Mouse (Mus musculus) CH12.LX (cell line): ENCODE measurements around the gene Scpep1. TPM values are rescaled to one million over a fixed set of nuclear protein-coding genes. Genes with fewer than 3 reads are reported as not detected.

Source experiments
- DNase-seq: peaks from one replicate; pipeline ENCODE4 v3.0.0-alpha.2; 2013; ENCODE audit errors: extremely low read depth
- H3K27ac ChIP-seq: 2 replicates; pipeline ENCODE4 v1.5.1; 2012; ENCODE audit warnings: low read depth, mild to moderate bottlenecking, control low read depth, moderate library complexity; ENCODE audit not compliant: insufficient read depth
- H3K27me3 ChIP-seq: replicated peaks from 2 replicates; pipeline ENCODE3; 2012; ENCODE audit warnings: inconsistent platforms
- H3K36me3 ChIP-seq, 2 experiments: replicated peaks in 1 of 2; 2 replicates each; pipeline versions ENCODE3 to v1.6.1; 2012; ENCODE audit warnings: inconsistent platforms in 1 of 2, low read length in 1 of 2, mild to moderate bottlenecking in 1 of 2, mixed read lengths in 1 of 2, moderate library complexity in 1 of 2; ENCODE audit not compliant: control insufficient read depth in 1 of 2, insufficient read depth in 1 of 2
- H3K4me1 ChIP-seq, 2 experiments: 2 replicates each; pipeline ENCODE4 v1.6.1; 2012; ENCODE audit warnings: inconsistent platforms in 1 of 2, moderate library complexity in 1 of 2; ENCODE audit not compliant: insufficient read depth in 2 of 2, control insufficient read depth in 1 of 2
- H3K4me2 ChIP-seq: 2 replicates; pipeline ENCODE4 v1.6.1; 2012; ENCODE audit warnings: low read depth, mild to moderate bottlenecking, control low read depth; ENCODE audit not compliant: poor library complexity, insufficient read depth, severe bottlenecking
- H3K4me3 ChIP-seq, 3 experiments: fragments of 150-350 bp in 1 of 3; sonication (generic) in 1 of 3; replicated peaks in 1 of 3; 2 replicates each; pipeline versions ENCODE3 to v1.5.1; 2011 to 2012; ENCODE audit warnings: low read depth in 2 of 3, low read length in 2 of 3, mild to moderate bottlenecking in 2 of 3, moderate library complexity in 2 of 3, control low read depth in 1 of 3, improper control_type of control experiment in 1 of 3, inconsistent platforms in 1 of 3, mixed read lengths in 1 of 3; ENCODE audit not compliant: poor library complexity in 1 of 3
- H3K79me2 ChIP-seq: replicated peaks from 2 replicates; pipeline ENCODE4 v1.6.1; 2012; ENCODE audit warnings: mild to moderate bottlenecking, moderate library complexity; ENCODE audit not compliant: control insufficient read depth, poor library complexity, insufficient read depth, severe bottlenecking; ENCODE audit errors: extremely low read depth
- H3K9ac ChIP-seq: 2 replicates; pipeline ENCODE4 v1.6.1; 2012; ENCODE audit warnings: low read depth, mild to moderate bottlenecking, control low read depth, moderate library complexity; ENCODE audit not compliant: insufficient read depth
- H3K9me3 ChIP-seq: replicated peaks from 2 replicates; pipeline ENCODE3; 2012; ENCODE audit warnings: low read length, inconsistent platforms, mixed read lengths
- CHD1 ChIP-seq: IDR thresholded peaks from 2 replicates; pipeline ENCODE4 v1.6.1; 2012; ENCODE audit warnings: low read depth, low read length, improper control_type of control experiment, inconsistent platforms
- CTCF ChIP-seq, 2 experiments: IDR thresholded peaks in 1 of 2; conservative IDR thresholded peaks in 1 of 2; 2 replicates each; pipeline ENCODE4 v1.5.1; 2011 to 2012; ENCODE audit warnings: low read depth in 2 of 2, low read length in 2 of 2, improper control_type of control experiment in 1 of 2, inconsistent platforms in 1 of 2, mild to moderate bottlenecking in 1 of 2, moderate library complexity in 1 of 2
- E2F4 ChIP-seq: IDR thresholded peaks from 2 replicates; pipeline ENCODE4 v1.6.1; 2011; ENCODE audit warnings: low read depth, low read length, improper control_type of control experiment; ENCODE audit not compliant: insufficient replicate concordance
- ELF1 ChIP-seq: IDR thresholded peaks from 2 replicates; pipeline ENCODE4 v1.6.1; 2014; ENCODE audit warnings: low read depth, mild to moderate bottlenecking, inconsistent platforms, low read length, improper control_type of control experiment
- EP300 ChIP-seq: IDR thresholded peaks from 2 replicates; pipeline ENCODE4 v1.6.1; 2011; ENCODE audit warnings: low read length, improper control_type of control experiment
- HCFC1 ChIP-seq: IDR thresholded peaks from 2 replicates; pipeline ENCODE4 v1.6.1; 2012; ENCODE audit warnings: low read depth, mild to moderate bottlenecking, inconsistent platforms, low read length, improper control_type of control experiment
- JUN ChIP-seq: IDR thresholded peaks from 2 replicates; pipeline ENCODE4 v1.6.1; 2011; ENCODE audit warnings: low read depth, mild to moderate bottlenecking, low read length, improper control_type of control experiment, moderate library complexity; ENCODE audit not compliant: insufficient read depth
- JUND ChIP-seq: conservative IDR thresholded peaks from 2 replicates; pipeline ENCODE4 v1.6.1; 2011; ENCODE audit warnings: low read depth, low read length, improper control_type of control experiment
- KAT2A ChIP-seq: IDR thresholded peaks from 2 replicates; pipeline ENCODE4 v1.6.1; 2012; ENCODE audit warnings: low read length, improper control_type of control experiment, inconsistent platforms; ENCODE audit not compliant: insufficient replicate concordance
- MAX ChIP-seq: IDR thresholded peaks from 2 replicates; pipeline ENCODE4 v1.6.1; 2011; ENCODE audit warnings: low read length, improper control_type of control experiment
- MEF2A ChIP-seq: IDR thresholded peaks from 2 replicates; pipeline ENCODE4 v1.6.1; 2014; ENCODE audit warnings: low read depth, mild to moderate bottlenecking, inconsistent platforms, low read length, improper control_type of control experiment, borderline replicate concordance
- PAX5 ChIP-seq: IDR thresholded peaks from 2 replicates; pipeline ENCODE4 v1.6.1; 2012; ENCODE audit warnings: low read length, inconsistent platforms, mixed read lengths
- SMC3 ChIP-seq: IDR thresholded peaks from 2 replicates; pipeline ENCODE4 v1.6.1; 2011; ENCODE audit warnings: low read depth, low read length, improper control_type of control experiment
- TBP ChIP-seq: conservative IDR thresholded peaks from 2 replicates; pipeline ENCODE4 v1.6.1; 2011; ENCODE audit warnings: low read depth, low read length, improper control_type of control experiment
- TCF12 ChIP-seq: IDR thresholded peaks from 2 replicates; pipeline ENCODE4 v1.6.1; 2014; ENCODE audit warnings: low read depth, mild to moderate bottlenecking, inconsistent platforms, low read length, improper control_type of control experiment
- UBTF ChIP-seq: IDR thresholded peaks from 2 replicates; pipeline ENCODE4 v1.6.1; 2012; ENCODE audit warnings: low read depth, mild to moderate bottlenecking, inconsistent platforms, low read length, improper control_type of control experiment, moderate library complexity
- USF1 ChIP-seq: IDR thresholded peaks from 2 replicates; pipeline ENCODE4 v1.6.1; 2014; ENCODE audit warnings: low read depth, mild to moderate bottlenecking, inconsistent platforms, low read length, improper control_type of control experiment
- ZKSCAN1 ChIP-seq: IDR thresholded peaks from 2 replicates; pipeline ENCODE4 v1.6.1; 2012; ENCODE audit warnings: low read depth, inconsistent platforms, low read length, improper control_type of control experiment, borderline replicate concordance
- ZMIZ1 ChIP-seq: IDR thresholded peaks from 2 replicates; pipeline ENCODE4 v1.6.1; 2012; ENCODE audit warnings: low read depth, mild to moderate bottlenecking, inconsistent platforms, low read length, improper control_type of control experiment
- dilution Hi-C: fragments of 300-500 bp; cut with MboI; formaldehyde crosslinking; loops from 2 replicates; pipeline ENCODE4 v1.14.3; 2020; ENCODE audit warnings: low sequenced_read_pairs; ENCODE audit not compliant: extremely low pct_unique_long_range_greater_than_20kb, extremely low pct_ligation_motif_present
- in situ Hi-C: fragments of 300-500 bp; cut with MboI; formaldehyde crosslinking; loops from 3 replicates; pipeline ENCODE4 v1.14.3; 2019; ENCODE audit warnings: low sequenced_read_pairs, low pct_ligation_motif_present, low pct_unique_long_range_greater_than_20kb, mixed read lengths
- polyA plus RNA-seq: library from polyadenylated mRNA; unstranded; fragments of >175 nt; gene quantifications from 2 replicates; pipeline ENCODE4 v1.2.1, GENCODE M21; 2012; ENCODE audit warnings: low read depth; ENCODE audit not compliant: insufficient read length
- total RNA-seq, 2 experiments: library from RNA; depleted of rRNA; stranded (reverse); fragments of 300-350 nt in 1 of 2; fragments of >200 nt in 1 of 2; gene quantifications; 2 replicates each; pipeline ENCODE4 v1.2.3; 2012 to 2014

Gene Scpep1
- total and polyA plus RNA-seq, 3 experiments: 84.5 to 210 (median 121) TPM

DNA sequence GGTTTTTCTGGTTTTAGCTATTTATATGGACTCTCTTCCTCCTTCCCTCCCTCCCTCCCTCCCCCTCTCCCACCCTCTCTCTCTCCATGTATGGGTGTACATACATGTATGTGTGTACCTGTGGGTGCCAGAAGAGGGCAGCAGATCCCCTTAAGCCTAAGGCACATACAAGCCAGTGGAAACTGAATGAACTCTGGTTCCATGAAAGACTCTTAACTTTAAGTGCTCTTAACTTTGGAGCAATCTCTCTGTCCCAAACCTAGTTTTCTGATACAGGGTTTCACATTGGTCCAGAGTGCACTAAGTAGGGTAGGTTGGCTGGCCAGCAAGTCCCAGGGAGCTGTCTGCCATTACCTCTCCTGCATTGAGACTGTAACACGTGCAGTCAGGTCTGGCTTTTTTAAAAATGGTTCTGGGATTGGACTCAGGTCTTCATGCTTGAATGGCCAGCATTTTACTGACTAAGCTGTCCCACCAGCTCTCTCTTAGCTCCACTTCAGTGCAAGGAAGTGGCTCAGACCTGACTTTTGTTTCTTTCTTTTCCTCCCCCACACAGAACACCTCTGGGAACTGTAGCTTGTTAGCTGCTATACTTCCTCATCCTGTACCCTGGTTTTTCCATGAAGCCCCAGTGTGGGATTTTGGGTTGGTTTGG lies 46.6 kb downstream of the Scpep1 start (continued):
- no peak for TF ChIP-seq ZKSCAN1
- TF ChIP-seq CHD1: no peak
- no peak for TF ChIP-seq JUND
- TF ChIP-seq PAX5: no peak
- peak; percentile 37 to 85; a peak in 3 of 4 replicates for TF ChIP-seq CTCF (conservative IDR thresholded peaks at IDR 0.05 in 1 of 2, IDR thresholded peaks at IDR 0.05 in 1 of 2; ENCODE audit: low read depth in 2 of 2, low read length in 2 of 2)
- peak; percentile 81 for TF ChIP-seq SMC3
- no peak for TF ChIP-seq JUN

DNA sequence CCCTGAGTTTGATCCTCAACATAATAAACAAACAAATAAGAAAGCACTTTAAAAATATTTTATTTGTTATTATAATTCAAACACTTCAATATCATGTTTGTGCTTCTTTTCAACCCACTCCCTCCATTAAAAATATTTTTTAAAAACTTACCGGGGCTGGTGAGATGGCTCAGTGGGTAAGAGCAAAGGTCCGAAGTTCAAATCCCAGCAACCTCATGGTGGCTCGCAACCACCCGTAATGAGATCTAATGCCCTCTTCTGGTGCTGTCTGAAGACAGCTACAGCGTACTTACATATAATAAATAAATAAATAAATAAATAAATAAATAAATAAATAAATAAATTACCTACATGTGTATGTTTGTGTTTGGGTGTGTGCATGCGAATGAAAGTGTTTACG lies 47.4 kb downstream of the Scpep1 start:
- Histone ChIP-seq H3K4me2 (no peak overlapping the region), H3K9ac (no peak overlapping the region), H3K36me3 (no peaks in the 10 kb centered on the region), H3K79me2 (no peaks in the 10 kb centered on the region), H3K9me3 (peaks cover 3% of the 10 kb centered on the region), H3K4me1 (peaks cover 5 to 21% of the 10 kb centered on the region in 2 experiments; a peak in 3 of 4 replicates), H3K27ac (no peak overlapping the region), H3K4me3 (no peak overlapping the region), H3K27me3 (no peaks in the 10 kb centered on the region)
- no peak for TF ChIP-seq TCF12
- no peak for TF ChIP-seq MEF2A
- TF ChIP-seq CHD1: no peak
- no peak for TF ChIP-seq ELF1
- TF ChIP-seq E2F4: no peak
- no peak for TF ChIP-seq TBP
- no peak for TF ChIP-seq ZMIZ1
- no peak for TF ChIP-seq USF1
- no peak for TF ChIP-seq JUND
- TF ChIP-seq SMC3: no peak
- no peak for TF ChIP-seq EP300
- TF ChIP-seq KAT2A: no peak
- TF ChIP-seq HCFC1: no peak
- no peak for TF ChIP-seq UBTF
- no peak for TF ChIP-seq MAX
- no peak for DNase-seq
- dilution Hi-C loops: no loop called here
- in situ Hi-C loops: loop anchor here (5.0 kb wide), 1 partner anchor 44 kb away; no protein-coding TSS in a partner anchor
